9 mouse cellular contexts compared by ENCODE assay signal in genomic region chr13:18057231-18057912, GRCm38 (mm10).
A peak's percentile ranks its signal among the peaks of the same experiment; 100 is the strongest.
DNase-seq lines count a peak whose midpoint lies in the region; ATAC-seq and TF ChIP-seq lines count a peak whose summit lies in the region.
"Had no signal": no experiment of that assay in that cellular context is flagged by ENCODE, and none has a peak within 500 bp of the region (broad histone marks: within the 10 kb centered on the region; RNA-seq: fewer than 3 reads in every experiment).

No protein-coding gene starts in this region.

- TF ChIP-seq EP300 in lung, postnatal 0 days (IDR thresholded peaks at IDR 0.05): no peak

- H3K4me1 ChIP-seq in embryonic facial prominence, embryonic 12.5 days: no peaks in the 10 kb centered on the region
- no peaks in the 10 kb centered on the region for H3K4me1 ChIP-seq in lung, postnatal 0 days (ENCODE audit: insufficient read depth, low read depth, low read length)
- H3K4me1 ChIP-seq: liver, embryonic 15.5 days had no signal

- no peak overlapping the region for H3K4me3 ChIP-seq in embryonic facial prominence, embryonic 12.5 days
- no peak overlapping the region for H3K4me3 ChIP-seq in lung, postnatal 0 days (ENCODE audit: low read depth, low read length)
- H3K4me3 ChIP-seq: liver, embryonic 15.5 days had no signal

- peak; percentile 32 to 86 for DNase-seq in adrenal gland, adult (ENCODE audit: inconsistent age in 2 of 2, low spot score in 1 of 2)
- DNase-seq in adrenal gland, postnatal 4 days (ENCODE audit: low spot score in 2 of 2): no peak
- peak; percentile 13 for DNase-seq in adrenal gland, postnatal 25 days
- DNase-seq in layer of hippocampus, adult 11-12 months (ENCODE audit: low spot score): peak; percentile 81
- DNase-seq in lung, postnatal 0 days (ENCODE audit: low spot score): peak; percentile 83
- peak; percentile 63 to 78 for DNase-seq in right cerebral cortex, postnatal 10 days (ENCODE audit: low spot score in 2 of 2)

- H3K27me3 ChIP-seq in embryonic facial prominence, embryonic 12.5 days: no peaks in the 10 kb centered on the region
- no peaks in the 10 kb centered on the region for H3K27me3 ChIP-seq in lung, postnatal 0 days (replicated peaks; ENCODE audit: insufficient read depth, low read length)
- H3K27me3 ChIP-seq: liver, embryonic 15.5 days had no signal

- no peak overlapping the region for H3K4me2 ChIP-seq in embryonic facial prominence, embryonic 12.5 days (replicated peaks)
- H3K4me2 ChIP-seq in lung, postnatal 0 days (replicated peaks; ENCODE audit: low read depth, low read length): no peak overlapping the region
- H3K4me2 ChIP-seq: liver, embryonic 15.5 days had no signal

- 0 out of 2 replicates have a peak, but pooled peaks cover 6% of the 10 kb centered on the region for H3K9me3 ChIP-seq in embryonic facial prominence, embryonic 12.5 days
- no peaks in the 10 kb centered on the region for H3K9me3 ChIP-seq in lung, postnatal 0 days (ENCODE audit: low read length)

- no peaks in the 10 kb centered on the region for H3K36me3 ChIP-seq in embryonic facial prominence, embryonic 12.5 days
- no peaks in the 10 kb centered on the region for H3K36me3 ChIP-seq in lung, postnatal 0 days (ENCODE audit: insufficient read depth, low read length)
- H3K36me3 ChIP-seq: liver, embryonic 15.5 days had no signal

- 26% methylated on average over 8 of the region's 8 CpGs for WGBS in embryonic facial prominence, embryonic 12.5 days
- WGBS in lung, postnatal 0 days: 22% methylated on average over 8 of the region's 8 CpGs

- peak; percentile 85 for TF ChIP-seq CTCF in lung, postnatal 0 days (IDR thresholded peaks at IDR 0.05)

- no peak overlapping the region for H3K27ac ChIP-seq in embryonic facial prominence, embryonic 12.5 days
- no peak overlapping the region for H3K27ac ChIP-seq in lung, postnatal 0 days (ENCODE audit: low read length)
- H3K27ac ChIP-seq: liver, embryonic 15.5 days had no signal

- no peak overlapping the region for H3K9ac ChIP-seq in embryonic facial prominence, embryonic 12.5 days
- H3K9ac ChIP-seq in lung, postnatal 0 days (replicated peaks; ENCODE audit: low read depth): no peak overlapping the region
- H3K9ac ChIP-seq: liver, embryonic 15.5 days had no signal

- 0 out of 2 replicates have a peak, but pooled peaks have one; percentile 64 for ATAC-seq in embryonic facial prominence, embryonic 12.5 days (ENCODE audit: insufficient number of reproducible peaks, insufficient read depth, low FRiP score, low TSS enrichment)
- peak; percentile 69 to 74; a peak in 3 of 4 replicates for ATAC-seq in hematopoietic stem cell, adult 5-6 weeks (replicated peaks in 1 of 2; ENCODE audit: insufficient read depth in 1 of 2, low FRiP score in 2 of 2, low TSS enrichment in 1 of 2, low read depth in 1 of 2, poor library complexity in 2 of 2, severe bottlenecking in 2 of 2)
- peak; percentile 61 for ATAC-seq in lung, postnatal 0 days

Comparison
In these comparisons a context has a peak if more than half of its experiments do, and no peak if none do; other contexts are left out.
1. DNase-seq: peak in adrenal gland, adult (2 of 2), adrenal gland, postnatal 25 days (single experiment), layer of hippocampus, adult 11-12 months (single experiment), lung, postnatal 0 days (single experiment) and right cerebral cortex, postnatal 10 days (2 of 2); none in adrenal gland, postnatal 4 days (0 of 2).
2. Peak in every context shown above with its lines, with median percentiles within 50 percentile points of each other: ATAC-seq.